Mouse (Mus musculus): ENCODE measurements around the gene Epha4. TPM values are rescaled to one million over a fixed set of nuclear protein-coding genes. Genes with fewer than 3 reads are reported as not detected.

Gene Epha4
- total RNA-seq, 2 experiments from 2014 or later = 10.7 to 12.8 TPM

GRCm38 (mm10) chr1:77318597-77319127 lies 196.2 kb downstream of the Epha4 start:
- DNase-seq (ENCODE audit: low spot score in 2 of 2) = no peak

Small RNA genes within 50 kb of the gene (microRNA-seq; reads per million reads assigned to microRNA genes)
- gene Mir6352 = not detected
